Mouse (Mus musculus) embryo, embryonic 9.5 days (tissue): ENCODE measurements around the gene Car5a.
A peak's percentile ranks its signal among the peaks of the same experiment; 100 is the strongest.

Experiments used
- DNase-seq: peaks from one replicate; pipeline ENCODE4 v3.0.0-alpha.2; 2017; ENCODE audit errors: extremely low spot score

Car5a gene

GRCm38 (mm10) chr8:121934923-121935322 lies 9.8 kb downstream of the Car5a start:
- no peak for DNase-seq

- peak; percentile 59 for DNase-seq
These were observed 10.2 kb downstream of the Car5a start for GRCm38 (mm10) chr8:121934506-121934905.

DNA sequence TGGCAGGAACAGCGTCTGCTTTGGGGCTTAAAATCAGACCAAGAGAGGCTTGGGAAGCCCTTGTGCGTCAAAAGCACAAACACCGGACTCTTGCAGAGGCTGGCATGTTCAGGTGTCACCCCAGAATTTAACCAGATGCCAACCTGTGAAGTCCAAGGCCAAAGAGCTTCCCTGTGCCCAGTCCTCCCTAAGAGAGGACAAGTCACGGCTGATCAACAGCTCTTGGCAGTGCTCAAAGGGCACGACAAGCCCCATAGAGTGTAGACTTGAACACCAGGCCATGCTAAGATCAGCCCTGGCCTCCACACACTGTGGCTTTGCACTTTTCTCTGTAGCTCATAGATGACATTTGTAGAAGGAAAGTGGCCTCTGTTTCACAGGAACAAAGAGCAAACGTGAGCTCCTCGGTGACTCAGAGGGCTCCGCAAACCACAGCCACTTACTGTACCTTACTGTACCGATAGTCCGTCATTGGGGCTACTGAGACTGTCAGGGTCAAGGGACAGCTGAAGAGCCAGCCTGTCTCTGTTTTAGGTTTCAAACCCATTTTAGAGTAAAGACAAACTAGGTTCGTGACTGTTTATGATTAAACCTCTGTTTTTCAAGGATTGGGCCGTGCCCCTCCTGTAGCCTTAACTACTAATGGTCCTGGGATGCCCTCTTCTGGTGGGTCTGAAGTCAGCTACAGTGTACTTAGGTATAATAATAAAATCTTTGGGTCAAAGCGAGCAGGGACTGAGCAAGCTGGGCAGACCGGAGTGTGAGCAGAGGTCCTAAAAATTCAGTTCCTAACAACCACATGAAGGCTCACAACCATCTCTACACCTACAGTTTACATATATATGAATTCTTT lies 11.8 kb downstream of the Car5a start:
- DNase-seq, result no peak

GRCm38 (mm10) chr8:121932026-121932667 lies 12.6 kb downstream of the Car5a start:
- DNase-seq, result no peak

DNA sequence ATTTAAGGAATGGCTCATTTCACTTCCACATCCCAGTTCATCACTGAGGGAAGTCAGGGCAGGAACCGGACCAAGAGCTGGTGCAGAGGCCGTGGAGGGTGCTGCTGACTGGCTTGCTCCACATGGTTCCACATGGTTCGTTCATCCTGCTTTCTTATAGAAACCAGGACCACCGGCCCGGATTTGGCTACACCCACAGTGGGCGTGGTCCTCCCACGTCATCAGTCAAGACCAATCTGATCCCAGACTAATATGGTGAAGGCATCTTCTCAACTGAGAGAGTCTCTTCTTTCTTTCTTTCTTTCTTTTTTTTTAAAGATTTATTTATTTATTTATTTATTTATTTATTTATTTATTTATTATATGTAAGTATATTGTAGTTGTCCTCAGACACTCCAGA lies 13.1 kb downstream of the Car5a start:
- DNase-seq, result no peak

- DNase-seq, result no peak
These were observed 14.7 kb downstream of the Car5a start for GRCm38 (mm10) chr8:121930047-121930446.

DNA sequence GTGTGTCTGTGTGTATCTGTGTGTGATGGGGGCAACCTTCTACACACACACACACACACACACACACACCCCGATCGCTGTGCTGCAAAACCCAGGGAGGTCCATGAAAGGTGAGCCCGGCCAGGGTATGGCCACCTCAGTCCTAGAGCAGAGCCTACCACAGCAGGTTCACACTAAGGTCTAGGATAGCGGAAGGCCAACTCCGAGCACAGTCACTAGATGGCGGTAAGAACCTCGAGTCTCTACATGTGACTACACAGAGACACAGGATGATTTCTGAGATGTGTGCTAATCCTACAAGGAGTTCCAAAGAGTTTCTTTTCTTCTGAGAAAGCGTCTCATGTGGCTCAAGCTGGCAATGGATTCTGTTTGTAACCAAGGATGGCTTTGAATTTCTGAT lies 17.4 kb downstream of the Car5a start:
- no peak for DNase-seq

DNA sequence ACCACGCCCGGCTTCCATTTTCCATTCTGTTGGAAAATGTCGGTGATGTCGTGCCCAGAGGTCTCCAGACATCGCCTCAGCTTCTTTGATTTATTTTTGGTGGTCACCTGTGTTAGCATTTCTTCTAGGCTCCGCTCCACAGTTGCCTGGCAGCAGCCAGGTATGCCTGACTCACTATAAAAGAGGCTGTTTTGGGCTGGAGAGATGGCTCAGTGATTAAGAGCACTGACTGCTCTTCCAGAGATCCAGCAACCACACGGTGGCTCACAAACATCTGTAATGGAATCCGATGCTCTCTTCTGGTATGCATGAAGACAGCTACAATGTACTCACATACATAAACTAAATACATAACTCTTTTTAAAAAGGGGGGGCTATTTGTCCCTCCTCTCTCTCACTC lies 18.4 kb downstream of the Car5a start:
- DNase-seq, result no peak

DNA sequence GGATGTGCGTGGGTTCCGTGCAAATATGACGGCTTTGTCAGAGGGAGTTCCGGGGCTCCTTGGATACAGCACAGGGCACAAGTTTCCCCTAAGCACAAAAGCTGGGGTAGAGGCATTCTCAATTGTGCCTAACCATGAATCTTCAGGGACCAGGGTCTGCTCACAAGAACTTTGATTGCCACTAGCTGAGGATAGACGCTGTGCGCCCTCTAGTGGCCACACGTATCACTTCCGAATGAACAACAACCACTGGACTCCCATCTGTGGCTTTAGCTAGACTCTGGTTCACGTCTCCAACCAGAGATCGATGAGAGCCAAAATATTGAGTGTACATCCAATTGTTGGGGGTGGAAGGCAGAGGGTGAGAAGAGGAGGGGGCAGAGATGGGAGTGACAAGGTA lies 19.1 kb downstream of the Car5a start:
- peak; percentile 70 for DNase-seq

- DNase-seq, result no peak
These were observed 20.0 kb downstream of the Car5a start for GRCm38 (mm10) chr8:121924681-121925080.

DNA sequence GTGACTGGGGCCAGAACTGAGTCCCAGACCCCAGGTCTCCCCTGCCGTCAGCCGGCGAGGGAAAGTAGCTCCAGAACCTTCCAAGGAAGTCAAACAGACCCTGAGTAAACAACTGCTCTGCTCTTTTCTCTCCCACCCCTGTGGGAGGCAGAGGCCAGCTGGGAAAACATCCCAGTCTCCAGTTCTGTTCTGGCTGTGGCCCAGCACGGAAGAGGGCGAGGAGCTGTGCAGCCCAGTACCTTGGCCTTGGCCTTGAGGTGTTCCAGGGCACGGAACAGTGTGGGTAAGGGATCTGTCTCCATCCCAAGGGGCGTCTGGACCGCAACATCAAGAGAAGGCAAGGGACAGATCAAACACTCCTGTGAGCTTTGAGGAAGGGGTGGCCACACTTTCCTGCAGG lies 22.6 kb downstream of the Car5a start:
- no peak for DNase-seq

DNA sequence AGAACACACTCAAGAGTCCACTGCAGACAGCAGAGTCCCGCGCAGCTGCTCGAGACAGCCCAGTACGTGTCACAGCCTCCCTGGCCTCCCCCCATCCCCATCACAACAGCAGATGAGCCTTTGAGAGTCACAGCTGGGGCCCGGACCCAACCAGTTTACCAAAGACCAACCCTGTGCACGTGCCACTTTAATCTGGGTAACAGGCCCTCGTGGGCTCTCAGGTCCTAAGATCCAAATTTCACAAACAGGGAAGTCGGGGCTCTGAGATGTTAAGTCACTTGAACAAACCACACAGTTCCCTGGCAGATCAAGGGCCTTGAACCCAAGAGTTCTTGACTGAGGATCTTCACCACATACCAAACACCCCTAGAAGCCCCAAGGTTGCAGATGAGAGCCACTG lies 23.1 kb downstream of the Car5a start:
- DNase-seq, result no peak

- no peak for DNase-seq
These were observed 25.0 kb downstream of the Car5a start for GRCm38 (mm10) chr8:121919731-121920130.

DNA sequence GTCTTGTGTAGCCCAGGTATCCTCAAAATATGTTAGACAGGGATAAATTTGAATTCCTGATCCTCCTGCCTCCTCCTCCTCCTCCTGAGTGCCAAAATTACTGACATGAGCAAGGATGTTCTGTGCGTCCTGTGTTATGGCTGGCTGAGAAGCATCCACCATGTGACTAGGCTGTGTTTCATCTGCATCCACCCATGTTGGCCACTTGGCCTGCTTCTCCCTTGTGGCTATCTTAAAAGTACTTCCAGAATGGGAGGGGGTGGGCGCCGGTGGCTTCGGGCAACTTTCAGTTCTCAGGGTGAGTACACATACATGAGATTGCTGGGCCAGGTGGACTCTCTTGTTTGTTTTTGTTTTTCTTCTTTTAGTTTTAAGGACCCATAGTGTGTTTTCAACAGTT lies 25.5 kb downstream of the Car5a start:
- DNase-seq, result no peak

GRCm38 (mm10) chr8:121913378-121913777 lies 31.3 kb downstream of the Car5a start:
- DNase-seq, result no peak

DNA sequence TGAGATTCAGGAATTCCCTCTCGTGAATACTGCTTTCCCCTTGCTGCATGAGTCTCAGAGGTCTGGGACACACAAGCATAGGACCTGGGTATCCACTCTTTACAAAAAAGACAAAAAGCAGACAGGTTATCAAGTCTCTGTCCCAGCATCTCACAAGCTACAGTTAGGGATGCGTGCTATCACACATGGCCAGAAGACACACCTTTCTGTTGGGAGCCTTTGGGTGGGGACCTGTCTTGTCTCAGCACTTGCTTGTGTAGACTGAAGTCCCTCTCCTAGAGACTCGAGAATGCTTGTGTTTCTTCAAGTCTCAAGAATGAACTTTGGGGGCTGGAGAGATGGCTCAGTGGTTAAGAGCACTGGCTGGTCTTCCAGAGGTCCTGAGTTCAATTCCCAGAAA lies 31.9 kb downstream of the Car5a start:
- DNase-seq, result no peak

DNA sequence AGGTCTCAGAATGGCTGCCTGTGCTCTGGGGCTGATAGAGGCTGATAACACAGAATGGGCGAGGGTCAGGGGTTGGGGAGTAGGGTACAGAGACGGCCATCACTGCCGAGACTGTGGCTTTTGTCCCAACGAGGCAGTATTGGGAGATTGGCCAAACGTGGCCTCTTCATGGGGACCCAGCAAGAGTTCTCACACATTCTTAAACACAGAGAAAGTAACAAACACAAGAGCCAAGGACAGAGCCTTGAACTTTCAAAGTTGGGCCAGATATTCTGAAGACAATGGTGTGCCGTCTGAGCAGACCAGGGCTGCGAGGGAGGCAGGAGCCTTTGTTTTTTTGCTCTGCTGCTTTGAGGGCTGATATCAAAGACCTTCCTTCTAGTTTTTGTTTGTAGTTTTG lies 32.7 kb downstream of the Car5a start:
- DNase-seq, result no peak

DNA sequence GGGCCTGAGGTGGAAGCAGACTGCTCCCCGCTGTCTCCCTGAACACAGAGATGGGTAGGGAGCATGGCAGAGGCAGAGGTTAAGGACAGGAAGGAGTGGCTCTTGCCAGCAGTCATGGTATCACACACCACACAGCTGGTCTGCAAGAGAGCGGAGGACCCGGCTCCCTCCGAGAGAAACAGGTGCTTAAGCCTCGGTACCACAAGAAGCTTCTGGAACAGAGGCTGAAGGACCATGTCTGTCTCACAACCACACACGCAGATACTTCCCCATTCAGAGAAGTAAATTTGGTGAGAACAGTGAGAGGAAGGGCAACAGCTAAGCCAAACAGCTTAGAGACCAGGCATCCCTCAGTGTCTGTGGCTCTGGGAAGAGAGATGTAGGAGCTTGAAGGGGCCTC lies 33.3 kb downstream of the Car5a start:
- DNase-seq, result no peak

- peak; percentile 75 for DNase-seq
These were observed 35.0 kb downstream of the Car5a start for GRCm38 (mm10) chr8:121909663-121910062.

- DNase-seq, result no peak
These were observed 35.6 kb downstream of the Car5a start for GRCm38 (mm10) chr8:121909148-121909541.

DNA sequence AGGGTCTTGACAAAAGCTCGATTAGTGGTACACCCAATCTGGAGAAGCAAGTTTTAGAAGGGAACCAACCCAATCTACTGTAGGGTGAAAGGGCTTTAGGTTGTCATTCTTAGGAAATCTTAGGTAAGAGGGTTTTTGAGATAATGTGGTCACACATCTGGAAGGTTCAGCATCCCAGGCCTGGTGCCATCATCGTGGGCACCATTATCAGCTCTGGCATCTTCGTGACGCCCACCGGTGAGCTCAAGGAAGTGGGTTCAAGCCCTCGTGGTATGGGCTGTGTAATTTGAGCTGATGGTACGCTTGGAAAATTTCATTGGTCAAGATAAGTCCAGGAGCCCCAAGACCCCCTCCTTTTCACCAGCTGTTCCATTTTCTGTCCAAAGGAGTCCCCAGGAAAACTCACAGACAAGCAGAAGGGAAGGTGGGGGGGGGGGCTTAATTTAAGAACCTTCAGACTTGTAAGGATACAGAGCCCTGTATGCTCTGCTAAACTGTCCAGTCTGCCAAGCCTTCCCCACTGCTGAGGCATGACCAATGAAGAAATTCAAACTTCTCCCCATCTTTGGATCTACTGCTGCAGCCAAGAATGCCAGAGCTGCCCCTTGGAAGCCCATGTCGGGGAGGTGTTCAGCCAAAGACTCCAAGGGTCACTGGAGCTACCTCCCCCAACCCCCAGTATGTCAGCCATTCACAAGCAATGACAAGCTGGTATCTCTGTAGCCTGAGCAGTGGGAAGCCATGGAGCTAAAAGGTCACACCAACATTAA lies 36.1 kb downstream of the Car5a start:
- DNase-seq, result no peak

DNA sequence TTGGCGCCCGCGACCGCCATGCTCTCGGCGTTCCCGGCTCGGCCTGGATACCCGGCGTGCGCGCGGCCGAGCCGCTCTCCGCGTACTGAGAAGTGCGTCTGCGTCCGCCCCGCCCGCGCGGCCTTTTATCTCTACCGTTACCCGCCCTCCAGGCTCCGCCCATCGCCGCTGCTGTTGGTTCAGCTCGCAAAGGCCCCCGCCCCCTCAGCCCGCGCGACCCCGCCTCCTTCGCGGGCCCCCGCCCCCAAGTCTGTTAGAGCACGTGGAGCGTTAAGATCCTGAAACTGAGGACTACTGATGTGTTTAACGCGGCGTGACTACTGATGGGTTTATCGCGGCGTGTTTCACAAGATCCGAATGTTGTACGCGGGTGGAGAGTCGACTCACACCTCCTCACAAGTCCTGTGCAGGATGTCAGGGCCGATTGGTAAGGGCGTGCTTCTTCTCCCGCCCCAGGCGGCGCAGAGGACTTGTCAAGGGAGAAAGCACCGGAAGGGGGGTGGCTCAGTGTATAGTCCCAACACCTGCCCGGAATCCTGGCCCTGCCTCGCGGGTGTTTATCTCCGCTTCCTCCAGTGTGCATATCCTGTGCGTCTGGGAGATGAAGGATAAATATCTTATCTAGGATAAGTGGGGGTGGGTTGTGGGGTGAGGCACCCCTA lies 37.0 kb downstream of the Car5a start, which contains the start of gene Slc7a5:
Gene Slc7a5 (minus strand): TSS at position 108 of the 662 bp plus-strand sequence.
- peak; percentile 97 for DNase-seq
